Mouse (Mus musculus): ENCODE measurements around the gene Atp8a2.

DNA sequence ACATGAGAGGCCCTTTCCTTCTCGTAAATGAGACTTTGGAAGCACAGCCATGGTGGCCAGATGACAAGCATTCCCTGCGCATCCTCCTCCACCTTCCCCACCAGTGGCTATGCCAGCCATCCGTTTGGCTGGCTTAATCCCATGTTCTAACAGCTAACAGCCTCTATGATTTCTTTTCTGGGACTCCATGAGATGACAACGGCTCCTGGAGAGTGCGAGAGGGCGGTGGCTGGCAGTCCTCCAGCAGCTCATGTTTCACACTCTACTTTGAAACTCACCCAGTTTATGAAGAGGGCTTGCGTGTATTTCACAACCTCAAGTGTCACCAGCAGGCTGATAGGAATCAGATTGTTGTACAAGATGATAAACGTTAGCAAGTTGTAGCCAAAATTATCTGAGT, 170.3 kb downstream of the Atp8a2 start:
- no peak for TF ChIP-seq MAFK (IDR thresholded peaks at IDR 0.05; ENCODE audit: insufficient read depth, low read depth, low read length)
- TF ChIP-seq ZC3H11A (IDR thresholded peaks at IDR 0.05; ENCODE audit: borderline replicate concordance, low read depth, low read length): no peak
- no peak for TF ChIP-seq HCFC1 (IDR thresholded peaks at IDR 0.05; ENCODE audit: borderline replicate concordance, insufficient read depth, low read length)
- no peak for TF ChIP-seq CHD2 (IDR thresholded peaks at IDR 0.05; ENCODE audit: low read depth, low read length)
